Mouse (Mus musculus) megakaryocyte-erythroid progenitor cell, adult 5 weeks (primary cell): ENCODE results near the gene Pank4. TPM values are rescaled to one million over a fixed set of nuclear protein-coding genes. Genes with fewer than 3 reads are reported as not detected.

ENCODE experiments used
- polyA plus RNA-seq: library from polyadenylated mRNA; stranded (reverse); fragments of >175 nt; gene quantifications from 2 replicates; pipeline ENCODE4 v1.2.3, GENCODE M21; 2012

Pank4 gene
- polyA plus RNA-seq, result 28.9 and 36.8 TPM in 2 replicates

GRCm38 (mm10) chr4:154963901-154964580 is at the start of gene Pank4:
Gene Pank4, plus strand, starts transcription at chr4:154964123.

DNA sequence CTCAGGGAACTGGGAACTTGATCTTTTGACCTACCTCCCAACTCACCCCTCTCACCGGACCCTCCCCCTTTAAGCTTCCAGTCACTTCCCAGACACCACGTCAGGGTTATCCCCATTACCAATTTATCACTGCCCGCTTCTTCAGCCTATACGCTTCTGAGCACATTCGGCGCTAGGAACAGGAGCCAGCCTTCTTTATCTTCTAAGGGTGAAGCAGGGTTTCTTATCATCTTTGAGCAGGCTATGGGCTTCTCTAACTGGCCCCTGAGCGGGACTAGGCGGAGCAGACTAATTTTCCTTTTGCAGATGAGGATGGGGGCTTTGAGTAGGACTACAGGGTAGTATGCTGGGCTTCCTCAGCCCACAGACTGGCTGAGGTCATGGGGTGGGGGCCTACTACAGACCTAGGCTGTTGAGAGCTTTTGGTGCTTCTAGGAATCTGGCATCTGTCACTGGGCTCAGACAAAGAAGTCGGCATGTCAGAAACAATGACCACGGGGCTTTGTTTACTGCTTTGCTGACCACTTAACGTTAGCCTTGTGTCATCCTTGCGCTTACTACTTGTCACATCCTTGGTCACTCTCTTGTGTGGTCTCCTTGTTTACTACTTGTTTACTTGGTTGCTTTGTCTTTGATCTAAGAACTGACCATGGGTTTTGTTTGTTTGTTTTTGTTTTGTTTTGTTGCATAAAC is 35.4 kb upstream of the Pank4 start, which contains the start of gene Tnfrsf14:
Gene Tnfrsf14, minus strand, starts transcription at position 169 of the 693 bp plus-strand sequence.

DNA sequence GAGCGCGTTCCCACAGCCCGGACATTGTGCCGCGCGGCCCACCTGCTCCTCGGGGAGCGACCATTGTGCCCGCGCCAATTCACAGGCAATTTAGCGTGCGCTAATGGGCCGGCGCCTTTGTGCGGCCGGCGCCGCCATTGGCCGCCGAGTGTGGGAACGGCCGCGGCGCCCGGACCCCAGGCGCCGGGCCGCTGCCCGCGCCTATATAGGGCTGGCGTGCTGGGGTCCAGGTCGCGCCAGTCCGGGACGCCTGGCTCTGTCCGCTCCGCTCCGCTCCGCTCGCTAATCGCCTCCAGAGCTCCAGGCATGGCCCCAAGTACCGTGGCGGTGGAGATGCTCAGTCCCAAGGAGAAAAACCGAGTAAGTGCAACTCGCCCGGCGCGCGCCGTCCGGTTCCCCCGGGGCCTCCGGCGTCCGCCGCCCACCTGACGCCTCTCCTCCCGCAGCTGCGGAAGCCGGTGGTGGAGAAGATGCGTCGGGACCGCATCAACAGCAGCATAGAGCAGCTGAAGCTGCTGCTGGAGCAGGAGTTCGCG is 3.2 kb upstream of the Pank4 start, which contains the start of gene Hes5:
Gene Hes5, plus strand, starts transcription at position 234 of the 536 bp plus-strand sequence.

Other genes with a start within 250 kb of the Pank4 start
- gene Ttc34, start 126.7 kb upstream of the Pank4 start, polyA plus RNA-seq, result 0.01 TPM in 1 of 2 replicates, not detected in the other
- 0.03 TPM in 1 of 2 replicates, not detected in the other for gene Mmel1, start 94.5 kb upstream of the Pank4 start, polyA plus RNA-seq
- 4.2 and 6.0 TPM in 2 replicates for gene Fam213b, start 65.0 kb upstream of the Pank4 start, polyA plus RNA-seq
- 13.7 and 19.5 TPM in 2 replicates for gene Tnfrsf14, start 35.6 kb upstream of the Pank4 start, polyA plus RNA-seq
- gene Hes5, start 3.2 kb upstream of the Pank4 start, polyA plus RNA-seq, result 1.1 and 2.5 TPM in 2 replicates
- 0.14 TPM in 1 of 2 replicates, not detected in the other for gene Plch2, start 92.7 kb downstream of the Pank4 start, polyA plus RNA-seq
- gene Pex10, start 102.9 kb downstream of the Pank4 start, polyA plus RNA-seq, result 21.4 and 22.4 TPM in 2 replicates
- 64.4 and 68.2 TPM in 2 replicates for gene Rer1, start 122.3 kb downstream of the Pank4 start, polyA plus RNA-seq
- gene Morn1, start 122.5 kb downstream of the Pank4 start, polyA plus RNA-seq, result 2.3 and 2.6 TPM in 2 replicates